Mouse (Mus musculus) forebrain, postnatal 0 days (tissue): ENCODE data around the gene Vmp1. TPM values are rescaled to one million over a fixed set of nuclear protein-coding genes. Genes with fewer than 3 reads are reported as not detected.

Experiments used
- ATAC-seq: fragments of 200-750 bp; cut with Nextera tagmentation; 2 replicates; pipeline ENCODE4 v1.8.0; 2017; ENCODE audit warnings: mild to moderate bottlenecking, moderate library complexity
- DNase-seq: peaks from one replicate; pipeline ENCODE4 v3.0.0-alpha.2; 2015
- H3K27ac ChIP-seq: fragments of 300-500 bp; sonication (generic); 2 replicates; pipeline ENCODE4 v1.5.1; 2014; ENCODE audit warnings: low read depth, mild to moderate bottlenecking, antibody characterized with exemption, low read length, moderate library complexity, mixed read lengths
- H3K27me3 ChIP-seq: fragments of 300-500 bp; sonication (generic); 2 replicates; pipeline ENCODE4 v1.6.1; 2014; ENCODE audit warnings: mild to moderate bottlenecking, low read length, mixed read lengths; ENCODE audit not compliant: insufficient read depth
- H3K36me3 ChIP-seq: fragments of 300-500 bp; sonication (generic); 2 replicates; pipeline ENCODE4 v1.6.1; 2014; ENCODE audit warnings: mild to moderate bottlenecking, moderate library complexity; ENCODE audit not compliant: insufficient read depth
- H3K4me1 ChIP-seq: fragments of 300-500 bp; sonication (generic); 2 replicates; pipeline ENCODE4 v1.6.1; 2014; ENCODE audit warnings: antibody characterized with exemption; ENCODE audit not compliant: insufficient read depth
- H3K4me2 ChIP-seq: fragments of 300-500 bp; sonication (generic); 2 replicates; pipeline ENCODE4 v1.6.1; 2014; ENCODE audit warnings: low read depth, mild to moderate bottlenecking, moderate library complexity
- H3K4me3 ChIP-seq: fragments of 300-500 bp; sonication (generic); 2 replicates; pipeline ENCODE4 v1.5.1; 2014; ENCODE audit warnings: low read depth, low read length, mixed read lengths
- H3K9ac ChIP-seq: fragments of 300-500 bp; sonication (generic); 2 replicates; pipeline ENCODE4 v1.6.1; 2014; ENCODE audit warnings: mild to moderate bottlenecking
- H3K9me3 ChIP-seq: fragments of 300-500 bp; sonication (generic); 2 replicates; pipeline ENCODE4 v1.6.1; 2016; ENCODE audit warnings: low read length
- CTCF ChIP-seq: sonication (generic); IDR thresholded peaks from 2 replicates; pipeline ENCODE4 v1.5.1; 2016; ENCODE audit warnings: antibody characterized with exemption, control low read depth, low read depth
- WGBS: fragments of 180-500 bp; shearing (Covaris S2); extraction: QIAGEN DNeasy Blood & Tissue Kit; methylation state at CpG from one replicate; pipeline ENCODE4 v1.1.7; 2014; 5-methylcytosine and 5-hydroxymethylcytosine counted together
- polyA plus RNA-seq: library from polyadenylated mRNA; unstranded; fragments of >200 nt; fragmentation: Nextera tagmentation; extraction: Ambion mirVana; gene quantifications from 2 replicates; pipeline ENCODE4 v1.2.1, GENCODE M21; 2015
- total RNA-seq: library from RNA; depleted of rRNA; stranded (reverse); fragments of >200 nt; gene quantifications from 2 replicates; pipeline ENCODE4 v1.2.3, GENCODE M21; 2014

Gene Vmp1
- total and polyA plus RNA-seq, 2 experiments from 2014 or later = 59.5 to 131 TPM

- DNase-seq (no peak), ATAC-seq (no peak)
- no peaks in the 10 kb centered on the region for H3K9me3 ChIP-seq
- no peaks in the 10 kb centered on the region for H3K27me3 ChIP-seq
- no peak overlapping the region for H3K4me3 ChIP-seq
- no peak overlapping the region for H3K4me2 ChIP-seq
- 89% methylated on average over 2 of the region's 2 CpGs for WGBS
- H3K9ac ChIP-seq = no peak overlapping the region
- H3K27ac ChIP-seq = no peak overlapping the region
- peaks cover 14% of the 10 kb centered on the region for H3K36me3 ChIP-seq
- TF ChIP-seq CTCF = no peak
- H3K4me1 ChIP-seq = no peaks in the 10 kb centered on the region
These were observed 45.9 kb downstream of the Vmp1 start for GRCm38 (mm10) chr11:86637697-86638096.

- H3K9ac ChIP-seq = no peak overlapping the region
- no peak for ATAC-seq
These were observed 49.2 kb downstream of the Vmp1 start for GRCm38 (mm10) chr11:86634396-86634795.

GRCm38 (mm10) chr11:86629941-86630340 lies 53.7 kb downstream of the Vmp1 start:
- no peaks in the 10 kb centered on the region for H3K27me3 ChIP-seq
- no peak overlapping the region for H3K27ac ChIP-seq
- no peaks in the 10 kb centered on the region for H3K9me3 ChIP-seq
- ATAC-seq = no peak
- no peak overlapping the region for H3K4me2 ChIP-seq
- 72% methylated on average over 7 of the region's 7 CpGs for WGBS
- no peaks in the 10 kb centered on the region for H3K4me1 ChIP-seq
- H3K36me3 ChIP-seq = peaks cover 7% of the 10 kb centered on the region
- no peak for TF ChIP-seq CTCF
- H3K4me3 ChIP-seq = no peak overlapping the region
- no peak overlapping the region for H3K9ac ChIP-seq
- DNase-seq = no peak

More at GRCm38 (mm10) chr11:86634396-86634795, 49.2 kb downstream of the Vmp1 start:
- H3K27ac ChIP-seq = no peak overlapping the region
- H3K4me1 ChIP-seq = no peaks in the 10 kb centered on the region
- DNase-seq = no peak
- TF ChIP-seq CTCF = no peak
- H3K4me2 ChIP-seq = no peak overlapping the region
- peaks cover 11% of the 10 kb centered on the region for H3K36me3 ChIP-seq
- H3K27me3 ChIP-seq = no peaks in the 10 kb centered on the region
- 92% methylated on average over 6 of the region's 6 CpGs for WGBS
- H3K4me3 ChIP-seq = no peak overlapping the region
- H3K9me3 ChIP-seq = no peaks in the 10 kb centered on the region

GRCm38 (mm10) chr11:86629445-86629844 lies 54.2 kb downstream of the Vmp1 start:
- H3K4me2 ChIP-seq = no peak overlapping the region
- H3K9ac ChIP-seq = no peak overlapping the region
- no peaks in the 10 kb centered on the region for H3K4me1 ChIP-seq
- no peak for ATAC-seq
- no peaks in the 10 kb centered on the region for H3K27me3 ChIP-seq
- peaks cover 2% of the 10 kb centered on the region for H3K36me3 ChIP-seq
- DNase-seq = no peak
- no peak for TF ChIP-seq CTCF
- WGBS = 85% methylated on average over 3 of the region's 3 CpGs
- H3K27ac ChIP-seq = no peak overlapping the region
- no peak overlapping the region for H3K4me3 ChIP-seq
- H3K9me3 ChIP-seq = no peaks in the 10 kb centered on the region

- Histone ChIP-seq H3K36me3 (no peaks in the 10 kb centered on the region; the same call in 1 of the 2 replicates), H3K4me2 (no peak overlapping the region), H3K9ac (no peak overlapping the region), H3K4me3 (no peak overlapping the region), H3K9me3 (no peaks in the 10 kb centered on the region), H3K27me3 (no peaks in the 10 kb centered on the region), H3K4me1 (no peaks in the 10 kb centered on the region), H3K27ac (no peak overlapping the region)
- ATAC-seq (no peak), DNase-seq (no peak)
- no peak for TF ChIP-seq CTCF
- WGBS = 86% methylated on average over 2 of the region's 2 CpGs
These were observed 55.2 kb downstream of the Vmp1 start for GRCm38 (mm10) chr11:86628448-86628847.

GRCm38 (mm10) chr11:86627649-86628048 lies 56.0 kb downstream of the Vmp1 start:
- no peaks in the 10 kb centered on the region for H3K4me1 ChIP-seq
- ATAC-seq = no peak
- no peak for DNase-seq

GRCm38 (mm10) chr11:86626714-86627113 lies 56.9 kb downstream of the Vmp1 start:
- H3K4me3 ChIP-seq = no peak overlapping the region
- H3K4me2 ChIP-seq = no peak overlapping the region
- TF ChIP-seq CTCF = no peak
- H3K4me1 ChIP-seq = no peaks in the 10 kb centered on the region
- H3K9me3 ChIP-seq = no peaks in the 10 kb centered on the region
- DNase-seq = no peak
- H3K27ac ChIP-seq = no peak overlapping the region
- H3K36me3 ChIP-seq = no peaks in the 10 kb centered on the region
- ATAC-seq = no peak
- WGBS = 95% methylated on average over 4 of the region's 4 CpGs
- H3K9ac ChIP-seq = no peak overlapping the region
- H3K27me3 ChIP-seq = no peaks in the 10 kb centered on the region

More at GRCm38 (mm10) chr11:86627649-86628048, 56.0 kb downstream of the Vmp1 start:
- Histone ChIP-seq H3K36me3 (no peaks in the 10 kb centered on the region; the same call in 1 of the 2 replicates), H3K4me3 (no peak overlapping the region), H3K27me3 (no peaks in the 10 kb centered on the region), H3K4me2 (no peak overlapping the region), H3K27ac (no peak overlapping the region), H3K9ac (no peak overlapping the region), H3K9me3 (no peaks in the 10 kb centered on the region)
- TF ChIP-seq CTCF = no peak
